Mouse (Mus musculus) small intestine, adult 2 months (tissue): ENCODE measurements around the gene Nupr1. TPM values are rescaled to one million over a fixed set of nuclear protein-coding genes. Genes with fewer than 3 reads are reported as not detected.

Experiments
- H3K27ac ChIP-seq: fragments of 200-500 bp; 2 replicates; pipeline ENCODE4 v1.5.1; 2012; ENCODE audit warnings: low read depth, low read length, control low read depth, inconsistent platforms; ENCODE audit not compliant: insufficient read depth
- H3K27me3 ChIP-seq: fragments of 200-500 bp; 2 replicates; pipeline ENCODE4 v1.6.1; 2012; ENCODE audit warnings: mild to moderate bottlenecking, moderate library complexity, low read length, inconsistent platforms; ENCODE audit not compliant: control insufficient read depth, insufficient read depth
- H3K36me3 ChIP-seq: fragments of 200-500 bp; 2 replicates; pipeline ENCODE4 v1.6.1; 2012; ENCODE audit warnings: mild to moderate bottlenecking, low read length, control low read depth, inconsistent platforms; ENCODE audit not compliant: control insufficient read depth, insufficient read depth
- H3K4me1 ChIP-seq: fragments of 200-500 bp; 2 replicates; pipeline ENCODE4 v1.6.1; 2012; ENCODE audit warnings: low read length, inconsistent platforms, mixed read lengths; ENCODE audit not compliant: control insufficient read depth, insufficient read depth, insufficient read length
- H3K4me3 ChIP-seq: fragments of 200-500 bp; 2 replicates; pipeline ENCODE4 v1.5.1; 2012; ENCODE audit warnings: low read depth, mild to moderate bottlenecking, control low read depth, inconsistent platforms, low read length, moderate library complexity
- CTCF ChIP-seq: fragments of 200-500 bp; IDR thresholded peaks from 2 replicates; pipeline ENCODE4 v1.5.1; 2012; ENCODE audit warnings: low read depth, mild to moderate bottlenecking, control low read depth, inconsistent platforms, low read length, moderate library complexity, mixed read lengths; ENCODE audit not compliant: insufficient replicate concordance, insufficient read length; ENCODE audit errors: extremely low read depth
- POLR2A ChIP-seq: fragments of 200-500 bp; IDR thresholded peaks from 2 replicates; pipeline ENCODE4 v1.6.1; 2012; ENCODE audit warnings: low read depth, mild to moderate bottlenecking, control low read depth, inconsistent platforms, low read length, moderate library complexity
- WGBS: fragments of 180-500 bp; shearing (Covaris S2); methylation state at CpG from one replicate; pipeline ENCODE4 v1.1.7; 2018; 5-methylcytosine and 5-hydroxymethylcytosine counted together
- polyA plus RNA-seq: library from polyadenylated mRNA; depleted of rRNA; stranded (reverse); fragments of >200 nt; gene quantifications from 2 replicates; pipeline ENCODE4 v1.2.3, GENCODE M21; 2012; rRNA removed

The Nupr1 gene
- polyA plus RNA-seq, 1 experiment, result 32.5 TPM

- TF ChIP-seq CTCF (peak; percentile 65; the same call in 1 of the 2 replicates), POLR2A (no peak)
- WGBS, result 53% methylated on average over 8 of the region's 8 CpGs
- H3K27me3 ChIP-seq, result no peaks in the 10 kb centered on the region
- H3K4me3 ChIP-seq, result no peak overlapping the region
- no peak overlapping the region for H3K27ac ChIP-seq
- H3K4me1 ChIP-seq, result peaks cover 7% of the 10 kb centered on the region
- peaks cover 5% of the 10 kb centered on the region; the same call in 1 of the 2 replicates for H3K36me3 ChIP-seq
Observed at GRCm38 (mm10) chr7:126579172-126579571, 51.5 kb downstream of the Nupr1 start.

DNA sequence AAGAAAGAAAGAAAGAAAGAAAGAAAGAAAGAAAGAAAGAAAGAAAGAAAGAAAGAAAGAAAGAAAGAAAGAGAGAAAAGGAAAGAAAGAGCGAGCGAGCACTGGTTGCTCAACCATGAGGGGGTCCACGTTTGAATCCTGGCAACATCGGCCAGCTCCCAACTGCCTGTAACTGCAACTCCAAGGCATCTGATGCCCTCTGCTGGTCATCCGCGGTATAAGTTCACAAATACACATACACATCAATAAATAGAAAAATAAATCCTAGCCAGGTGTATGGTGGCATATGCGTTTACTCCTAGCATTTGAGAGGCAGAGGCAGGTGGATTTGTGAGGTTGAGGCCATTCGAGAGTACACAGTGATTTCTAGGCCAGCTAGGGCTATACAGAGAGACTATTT is 53.7 kb downstream of the Nupr1 start:
- Histone ChIP-seq H3K36me3 (peaks cover 10% of the 10 kb centered on the region; the same call in 1 of the 2 replicates), H3K4me1 (no peaks in the 10 kb centered on the region), H3K27ac (no peak overlapping the region), H3K4me3 (no peak overlapping the region), H3K27me3 (no peaks in the 10 kb centered on the region)
- TF ChIP-seq CTCF (peak; percentile 53; the same call in 1 of the 2 replicates), POLR2A (no peak; the same call in 1 of the 2 replicates)
- WGBS, result 68% methylated on average over 8 of the region's 8 CpGs

Other genes with a start within 250 kb of the Nupr1 start
- 2.0 and 5.2 TPM in 2 replicates for gene Nfatc2ip, start 234.1 kb downstream of the Nupr1 start, polyA plus RNA-seq
- 3.9 and 8.0 TPM in 2 replicates for gene Cd19, start 216.0 kb downstream of the Nupr1 start, polyA plus RNA-seq
- 9.9 and 20.3 TPM in 2 replicates for gene Rabep2, start 202.1 kb downstream of the Nupr1 start, polyA plus RNA-seq
- 0.08 and 0.23 TPM in 2 replicates for gene Atp2a1, start 167.8 kb downstream of the Nupr1 start, polyA plus RNA-seq
- 30.5 and 54.4 TPM in 2 replicates for gene Sh2b1, start 155.4 kb downstream of the Nupr1 start, polyA plus RNA-seq
- 83.1 and 121 TPM in 2 replicates for gene Tufm, start 143.5 kb downstream of the Nupr1 start, polyA plus RNA-seq
- 143 and 301 TPM in 2 replicates for gene Atxn2l, start 127.4 kb downstream of the Nupr1 start, polyA plus RNA-seq
- gene Eif3c, start 64.5 kb downstream of the Nupr1 start, polyA plus RNA-seq, result 37.3 and 79.1 TPM in 2 replicates
- 2.3 TPM in 2 replicates for gene Apobr, start 45.9 kb downstream of the Nupr1 start, polyA plus RNA-seq
- gene Cln3, start 45.0 kb downstream of the Nupr1 start, polyA plus RNA-seq, result 24.9 and 55.7 TPM in 2 replicates
- gene Il27, start 35.9 kb downstream of the Nupr1 start, polyA plus RNA-seq, result 0.15 and 0.51 TPM in 2 replicates
- gene Sgf29, start 18.4 kb upstream of the Nupr1 start, polyA plus RNA-seq, result 16.7 and 23.9 TPM in 2 replicates
- 5.0 and 7.4 TPM in 2 replicates for gene Sult1a1, start 45.6 kb upstream of the Nupr1 start, polyA plus RNA-seq
- gene Bola2, start 64.5 kb upstream of the Nupr1 start, polyA plus RNA-seq, result 35.8 and 40.6 TPM in 2 replicates
- 7.9 and 16.0 TPM in 2 replicates for gene Slx1b, start 64.9 kb upstream of the Nupr1 start, polyA plus RNA-seq
- gene Coro1a, start 76.9 kb upstream of the Nupr1 start, polyA plus RNA-seq, result 114 and 157 TPM in 2 replicates
- gene Mapk3, start 128.7 kb upstream of the Nupr1 start, polyA plus RNA-seq, result 208 and 472 TPM in 2 replicates
- 5.0 and 24.4 TPM in 2 replicates for gene Gdpd3, start 135.5 kb upstream of the Nupr1 start, polyA plus RNA-seq
- 153 and 244 TPM in 2 replicates for gene Ypel3, start 146.1 kb upstream of the Nupr1 start, polyA plus RNA-seq
- gene Tbx6, start 150.6 kb upstream of the Nupr1 start, polyA plus RNA-seq, result 1.4 and 2.4 TPM in 2 replicates
- gene Ppp4c, start 161.6 kb upstream of the Nupr1 start, polyA plus RNA-seq, result 101 and 199 TPM in 2 replicates
- 2.2 and 4.1 TPM in 2 replicates for gene Fam57b, start 166.8 kb upstream of the Nupr1 start, polyA plus RNA-seq
- gene 4930451I11Rik, start 200.8 kb upstream of the Nupr1 start, polyA plus RNA-seq, result not detected in 2 replicates
- not detected in 2 replicates for gene Doc2a, start 216.6 kb upstream of the Nupr1 start, polyA plus RNA-seq
- 1.3 and 3.6 TPM in 2 replicates for gene Hirip3, start 231.1 kb upstream of the Nupr1 start, polyA plus RNA-seq
- gene Ino80e, start 231.5 kb upstream of the Nupr1 start, polyA plus RNA-seq, result 16.5 and 42.8 TPM in 2 replicates